Mouse (Mus musculus): ENCODE results near the gene Rtp1.

The Rtp1 gene

GRCm38 (mm10) chr16:23456534-23456933, 27.6 kb downstream of the Rtp1 start:
- no peak for DNase-seq (ENCODE audit: low spot score)

- DNase-seq (ENCODE audit: low spot score), result no peak
Measured at GRCm38 (mm10) chr16:23457338-23457737, 28.4 kb downstream of the Rtp1 start.

- DNase-seq (ENCODE audit: low spot score), result no peak
Measured at GRCm38 (mm10) chr16:23458906-23459588, 30.1 kb downstream of the Rtp1 start.

- DNase-seq (ENCODE audit: low spot score), result no peak
Measured at GRCm38 (mm10) chr16:23463671-23464347, 34.9 kb downstream of the Rtp1 start.

GRCm38 (mm10) chr16:23471551-23471950, 42.6 kb downstream of the Rtp1 start:
- no peak for DNase-seq (ENCODE audit: low spot score)

- DNase-seq (ENCODE audit: low spot score), result no peak
Measured at GRCm38 (mm10) chr16:23472046-23472445, 43.1 kb downstream of the Rtp1 start.

GRCm38 (mm10) chr16:23475651-23476050, 46.7 kb downstream of the Rtp1 start:
- no peak for DNase-seq (ENCODE audit: low spot score)

- no peak for DNase-seq (ENCODE audit: low spot score)
Measured at GRCm38 (mm10) chr16:23476598-23476997, 47.7 kb downstream of the Rtp1 start.

- no peak for DNase-seq (ENCODE audit: low spot score)
Measured at GRCm38 (mm10) chr16:23479872-23480603, 51.1 kb downstream of the Rtp1 start.

- no peak for DNase-seq (ENCODE audit: low spot score)
Measured at GRCm38 (mm10) chr16:23482218-23482617, 53.3 kb downstream of the Rtp1 start.

- DNase-seq (ENCODE audit: low spot score), result no peak
Measured at GRCm38 (mm10) chr16:23482846-23483245, 53.9 kb downstream of the Rtp1 start.

- DNase-seq (ENCODE audit: low spot score), result no peak
Measured at GRCm38 (mm10) chr16:23483292-23483691, 54.4 kb downstream of the Rtp1 start.
